Mouse (Mus musculus): Measurements from ENCODE around the gene Spon1.
A peak's percentile ranks its signal among the peaks of the same experiment; 100 is the strongest.

DNA sequence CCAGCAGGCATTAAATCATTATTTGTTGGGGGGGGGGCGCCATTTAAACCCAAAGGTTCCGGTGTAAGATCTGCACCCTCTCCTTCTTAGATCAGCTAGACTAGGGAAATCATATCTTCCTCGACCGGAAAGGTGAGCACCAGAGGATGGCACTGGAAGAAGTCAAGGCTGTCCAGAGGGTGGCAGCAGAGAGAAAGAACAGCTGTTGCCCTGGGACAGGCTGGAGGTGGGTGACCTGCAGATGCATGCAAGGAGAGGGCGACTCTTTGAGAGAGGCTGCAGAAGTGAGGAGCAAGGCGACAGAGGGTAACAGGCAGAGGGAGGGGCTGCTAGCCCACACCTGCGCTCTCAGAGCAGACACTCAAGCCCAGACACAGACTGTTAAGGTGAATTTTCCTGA lies 8.2 kb downstream of the Spon1 start:
- peak; percentile 72 for TF ChIP-seq CTCF (IDR thresholded peaks at IDR 0.05)
- no peak for TF ChIP-seq POLR2A (IDR thresholded peaks at IDR 0.05; ENCODE audit: insufficient read depth, low read depth, low read length)

Data from heart, adult 2 months (tissue).